Mouse (Mus musculus) heart, adult 18-20 months (tissue): ENCODE measurements around the gene Xrcc4. TPM values are rescaled to one million over a fixed set of nuclear protein-coding genes. Genes with fewer than 3 reads are reported as not detected.

Experiments
- DNase-seq, 2 experiments: peaks; one replicate each; pipeline ENCODE4 v3.0.0; 2021 to 2022; ENCODE audit warnings: mixed read lengths in 1 of 2
- total RNA-seq, 2 experiments: library from RNA; stranded (reverse); gene quantifications; 2 replicates each; pipeline ENCODE4 v1.2.3; 2021

The Xrcc4 gene
- total RNA-seq, 2 experiments from 2014 or later: 9.3 to 10.0 TPM

GRCm38 (mm10) chr13:89739696-89740242 lies 349.6 kb downstream of the Xrcc4 start:
- DNase-seq: no peak

- peak; percentile 87 to 91 for DNase-seq
Observed at GRCm38 (mm10) chr13:89738776-89739695, 350.4 kb downstream of the Xrcc4 start.

- peak in 1 of 2 experiments; percentile 14 for DNase-seq
Observed at GRCm38 (mm10) chr13:89738275-89738674, 351.1 kb downstream of the Xrcc4 start.

GRCm38 (mm10) chr13:89735111-89735510 lies 354.3 kb downstream of the Xrcc4 start:
- peak; percentile 11 to 36 for DNase-seq

- no peak for DNase-seq
Observed at GRCm38 (mm10) chr13:89726492-89726891, 362.9 kb downstream of the Xrcc4 start.

Other genes starting within 250 kb of the Xrcc4 start
- gene Tmem167, start 485 bp downstream of the Xrcc4 start, total RNA-seq: 1 to 10 TPM; 5.4 to 5.5 TPM